Mouse (Mus musculus) ES-Bruce4 (cell line): ENCODE measurements around the gene Ly6g6d. TPM values are rescaled to one million over a fixed set of nuclear protein-coding genes. Genes with fewer than 3 reads are reported as not detected.

Source experiments
- H3K27ac ChIP-seq: 2 replicates; pipeline ENCODE4 v1.5.1; 2012; ENCODE audit warnings: low read length, inconsistent platforms; ENCODE audit not compliant: insufficient read depth
- H3K27me3 ChIP-seq: 2 replicates; pipeline ENCODE4 v1.6.1; 2012; ENCODE audit warnings: mild to moderate bottlenecking, low read length, inconsistent platforms; ENCODE audit not compliant: control insufficient read depth, poor library complexity, insufficient read depth, severe bottlenecking
- H3K36me3 ChIP-seq: 2 replicates; pipeline ENCODE4 v1.6.1; 2012; ENCODE audit warnings: inconsistent platforms, mild to moderate bottlenecking, low read length, moderate library complexity; ENCODE audit not compliant: control insufficient read depth, poor library complexity, insufficient read depth, severe bottlenecking
- H3K4me1 ChIP-seq: one replicate; pipeline ENCODE4 v1.8.1; 2011; ENCODE audit warnings: low read length; ENCODE audit not compliant: control insufficient read depth, insufficient read depth
- H3K4me3 ChIP-seq: 2 replicates; pipeline ENCODE4 v1.5.1; 2011; ENCODE audit warnings: low read depth, mild to moderate bottlenecking, low read length
- H3K9ac ChIP-seq: 2 replicates; pipeline ENCODE4 v1.6.1; 2012; ENCODE audit warnings: low read depth, mild to moderate bottlenecking, inconsistent platforms; ENCODE audit not compliant: poor library complexity, severe bottlenecking
- H3K9me3 ChIP-seq: replicated peaks from 2 replicates; pipeline ENCODE4 v1.6.1; 2012; ENCODE audit warnings: mild to moderate bottlenecking, low read length, inconsistent platforms; ENCODE audit not compliant: control insufficient read depth, poor library complexity, insufficient read depth, severe bottlenecking
- CTCF ChIP-seq: IDR thresholded peaks from one replicate; pipeline ENCODE4 v1.8.1; 2011; ENCODE audit warnings: low read depth, low read length
- EP300 ChIP-seq: IDR thresholded peaks from 2 replicates; pipeline ENCODE4 v1.6.1; 2011; ENCODE audit warnings: low read depth, low read length; ENCODE audit not compliant: insufficient read depth
- POLR2A ChIP-seq: IDR thresholded peaks from one replicate; pipeline ENCODE4 v1.8.1; 2011; ENCODE audit warnings: low read length; ENCODE audit not compliant: insufficient read depth
- polyA plus RNA-seq: library from polyadenylated mRNA; stranded (reverse); fragments of >200 nt; gene quantifications from 2 replicates; pipeline ENCODE4 v1.2.4, GENCODE M21; 2011; ENCODE audit warnings: low read depth; ENCODE audit not compliant: missing spikeins, insufficient read depth, insufficient read length

Ly6g6d gene
- polyA plus RNA-seq, 1 experiment, result 1.9 TPM

- H3K27me3 ChIP-seq, result no peaks in the 10 kb centered on the region
- no peaks in the 10 kb centered on the region for H3K36me3 ChIP-seq
- no peak for TF ChIP-seq POLR2A
- no peak for TF ChIP-seq EP300
- TF ChIP-seq CTCF, result no peak
- no peaks in the 10 kb centered on the region for H3K9me3 ChIP-seq
- H3K27ac ChIP-seq, result no peak overlapping the region
- H3K9ac ChIP-seq, result no peak overlapping the region
- no peak overlapping the region for H3K4me3 ChIP-seq
- peaks cover 5% of the 10 kb centered on the region for H3K4me1 ChIP-seq
These were observed 53.0 kb downstream of the Ly6g6d start for GRCm38 (mm10) chr17:35024691-35025488.

GRCm38 (mm10) chr17:35024261-35024660 lies 53.6 kb downstream of the Ly6g6d start:
- Histone ChIP-seq H3K4me1 (peaks cover 5% of the 10 kb centered on the region), H3K27ac (no peak overlapping the region), H3K9ac (no peak overlapping the region), H3K9me3 (no peaks in the 10 kb centered on the region), H3K27me3 (no peaks in the 10 kb centered on the region), H3K4me3 (no peak overlapping the region), H3K36me3 (no peaks in the 10 kb centered on the region)
- TF ChIP-seq EP300, result no peak
- no peak for TF ChIP-seq CTCF
- TF ChIP-seq POLR2A, result no peak

DNA sequence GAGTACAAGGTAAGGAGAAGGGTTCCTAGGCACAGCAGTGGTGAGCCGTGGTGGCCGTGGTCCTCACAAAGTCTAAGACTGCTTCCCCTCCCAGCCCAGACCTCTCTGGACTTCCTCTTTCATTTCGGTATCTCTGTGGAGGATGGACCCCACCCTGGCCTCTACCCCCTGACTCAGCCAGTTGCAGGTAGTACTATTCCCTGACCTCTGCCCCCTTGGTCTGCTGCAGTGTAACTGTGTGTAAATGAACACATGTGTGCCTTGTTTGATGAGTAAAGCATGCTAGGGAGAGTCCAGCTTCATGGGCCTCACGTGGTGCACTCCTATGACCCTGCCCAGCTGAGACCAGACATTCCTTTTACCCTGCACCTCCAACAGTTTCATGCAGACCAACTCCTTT lies 54.1 kb downstream of the Ly6g6d start:
- Histone ChIP-seq H3K36me3 (no peaks in the 10 kb centered on the region), H3K4me3 (no peak overlapping the region), H3K27ac (no peak overlapping the region), H3K27me3 (no peaks in the 10 kb centered on the region), H3K9me3 (no peaks in the 10 kb centered on the region), H3K4me1 (peaks cover 5% of the 10 kb centered on the region), H3K9ac (no peak overlapping the region)
- TF ChIP-seq POLR2A, result no peak
- TF ChIP-seq EP300, result no peak
- no peak for TF ChIP-seq CTCF

- no peaks in the 10 kb centered on the region for H3K36me3 ChIP-seq
- H3K27me3 ChIP-seq, result no peaks in the 10 kb centered on the region
- H3K4me3 ChIP-seq, result no peak overlapping the region
- H3K9ac ChIP-seq, result no peak overlapping the region
- H3K4me1 ChIP-seq, result peaks cover 5% of the 10 kb centered on the region
- H3K27ac ChIP-seq, result no peak overlapping the region
- H3K9me3 ChIP-seq, result no peaks in the 10 kb centered on the region
- no peak for TF ChIP-seq CTCF
- TF ChIP-seq EP300, result no peak
- no peak for TF ChIP-seq POLR2A
These were observed 54.6 kb downstream of the Ly6g6d start for GRCm38 (mm10) chr17:35023221-35023620.

- no peaks in the 10 kb centered on the region for H3K36me3 ChIP-seq
- TF ChIP-seq EP300 (no peak), POLR2A (no peak), CTCF (no peak)
- H3K4me3 ChIP-seq, result no peak overlapping the region
- H3K27me3 ChIP-seq, result no peaks in the 10 kb centered on the region
- no peaks in the 10 kb centered on the region for H3K9me3 ChIP-seq
- H3K4me1 ChIP-seq, result peaks cover 5% of the 10 kb centered on the region
- H3K27ac ChIP-seq, result no peak overlapping the region
- H3K9ac ChIP-seq, result no peak overlapping the region
These were observed 55.3 kb downstream of the Ly6g6d start for GRCm38 (mm10) chr17:35022541-35023060.

DNA sequence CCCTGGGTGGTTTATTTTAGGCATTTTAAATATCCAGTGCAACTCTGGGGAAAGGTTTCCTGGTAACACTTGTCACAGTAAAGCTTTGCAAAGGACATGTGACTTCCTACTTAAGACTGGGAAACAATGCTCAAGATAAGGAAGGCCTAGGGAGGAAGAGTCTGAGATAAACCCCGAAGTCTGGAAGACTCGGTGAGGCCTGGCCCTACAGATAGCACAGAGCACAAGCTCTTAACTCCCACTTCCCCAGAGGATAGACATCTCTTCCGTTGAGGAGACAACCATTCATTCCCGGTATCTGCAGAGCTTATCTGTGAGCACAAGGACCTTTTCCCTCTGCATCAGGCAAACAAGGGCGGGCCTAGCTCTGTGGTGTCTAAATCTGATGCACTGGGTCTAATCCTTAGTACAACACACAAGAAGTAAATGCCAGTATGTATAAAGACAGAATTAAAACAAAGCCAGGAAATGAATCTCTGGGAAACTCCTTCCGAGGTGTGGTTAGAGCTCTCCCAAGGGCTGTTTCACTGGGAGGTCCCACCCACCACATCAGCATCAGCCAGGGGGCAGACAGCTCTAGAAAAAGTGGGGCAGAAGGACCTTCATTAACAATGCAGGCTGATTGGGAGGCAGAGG lies 55.9 kb downstream of the Ly6g6d start:
- Histone ChIP-seq H3K27ac (no peak overlapping the region), H3K4me1 (peaks cover 5% of the 10 kb centered on the region), H3K36me3 (no peaks in the 10 kb centered on the region), H3K9ac (no peak overlapping the region), H3K4me3 (no peak overlapping the region), H3K27me3 (no peaks in the 10 kb centered on the region), H3K9me3 (no peaks in the 10 kb centered on the region)
- TF ChIP-seq CTCF (no peak), EP300 (no peak), POLR2A (no peak)

Other genes starting within 250 kb of the Ly6g6d start
- gene Stk19, start 241.1 kb downstream of the Ly6g6d start, polyA plus RNA-seq, result 18.7 and 25.8 TPM in 2 replicates
- gene Dxo, start 241.0 kb downstream of the Ly6g6d start, polyA plus RNA-seq, result 22.6 and 24.5 TPM in 2 replicates
- gene Skiv2l, start 227.9 kb downstream of the Ly6g6d start, polyA plus RNA-seq, result 12.7 and 13.1 TPM in 2 replicates
- 53.0 and 63.6 TPM in 2 replicates for gene Nelfe, start 227.7 kb downstream of the Ly6g6d start, polyA plus RNA-seq
- not detected in 2 replicates for gene Cfb, start 215.5 kb downstream of the Ly6g6d start, polyA plus RNA-seq
- 22.8 and 24.7 TPM in 2 replicates for gene Zbtb12, start 198.6 kb downstream of the Ly6g6d start, polyA plus RNA-seq
- gene Gm20547, start 196.0 kb downstream of the Ly6g6d start, polyA plus RNA-seq, result 0.41 TPM in 1 of 2 replicates, not detected in the other
- 9.9 and 10.8 TPM in 2 replicates for gene C2, start 179.8 kb downstream of the Ly6g6d start, polyA plus RNA-seq
- 60.9 and 75.4 TPM in 2 replicates for gene Ehmt2, start 179.6 kb downstream of the Ly6g6d start, polyA plus RNA-seq
- gene Slc44a4, start 163.6 kb downstream of the Ly6g6d start, polyA plus RNA-seq, result 5.3 and 5.8 TPM in 2 replicates
- gene Neu1, start 146.8 kb downstream of the Ly6g6d start, polyA plus RNA-seq, result 13.6 and 15.1 TPM in 2 replicates
- gene Hspa1b, start 118.8 kb downstream of the Ly6g6d start, polyA plus RNA-seq, result 2.6 and 3.0 TPM in 2 replicates
- not detected in 2 replicates for gene Gm20481, start 108.2 kb downstream of the Ly6g6d start, polyA plus RNA-seq
- 1.9 and 2.5 TPM in 2 replicates for gene Hspa1a, start 105.9 kb downstream of the Ly6g6d start, polyA plus RNA-seq
- gene Hspa1l, start 105.4 kb downstream of the Ly6g6d start, polyA plus RNA-seq, result 0.25 TPM in 1 of 2 replicates, not detected in the other
- gene Lsm2, start 96.2 kb downstream of the Ly6g6d start, polyA plus RNA-seq, result 163 and 166 TPM in 2 replicates
- 108 and 123 TPM in 2 replicates for gene Vars, start 77.1 kb downstream of the Ly6g6d start, polyA plus RNA-seq
- 0.30 and 0.33 TPM in 2 replicates for gene Vwa7, start 61.5 kb downstream of the Ly6g6d start, polyA plus RNA-seq
- gene Sapcd1, start 50.0 kb downstream of the Ly6g6d start, polyA plus RNA-seq, result 1.7 and 3.9 TPM in 2 replicates
- gene Msh5, start 31.3 kb downstream of the Ly6g6d start, polyA plus RNA-seq, result 6.7 and 7.4 TPM in 2 replicates
- gene Clic1, start 28.1 kb downstream of the Ly6g6d start, polyA plus RNA-seq, result 173 and 182 TPM in 2 replicates
- 92.5 and 101 TPM in 2 replicates for gene Ddah2, start 19.0 kb downstream of the Ly6g6d start, polyA plus RNA-seq
- 3.7 and 4.0 TPM in 2 replicates for gene Ly6g6c, start 12.7 kb downstream of the Ly6g6d start, polyA plus RNA-seq
- 2.8 and 3.3 TPM in 2 replicates for gene Mpig6b, start 11.9 kb downstream of the Ly6g6d start, polyA plus RNA-seq
- gene Ly6g6e, start 1.2 kb downstream of the Ly6g6d start, polyA plus RNA-seq, result 27.5 and 31.2 TPM in 2 replicates
- not detected in 2 replicates for gene Ly6g6f, start 7.5 kb upstream of the Ly6g6d start, polyA plus RNA-seq
- gene Abhd16a, start 11.2 kb upstream of the Ly6g6d start, polyA plus RNA-seq, result 12.7 and 15.6 TPM in 2 replicates
- gene Ly6g5c, start 30.2 kb upstream of the Ly6g6d start, polyA plus RNA-seq, result not detected in 2 replicates
- not detected in 2 replicates for gene Ly6g5b, start 37.4 kb upstream of the Ly6g6d start, polyA plus RNA-seq
- 18.9 and 19.1 TPM in 2 replicates for gene Gpank1, start 43.4 kb upstream of the Ly6g6d start, polyA plus RNA-seq
- gene Csnk2b, start 44.0 kb upstream of the Ly6g6d start, polyA plus RNA-seq, result 146 and 173 TPM in 2 replicates
- 4.3 and 8.1 TPM in 2 replicates for gene D17H6S53E, start 48.3 kb upstream of the Ly6g6d start, polyA plus RNA-seq
- not detected in 2 replicates for gene Apom, start 54.0 kb upstream of the Ly6g6d start, polyA plus RNA-seq
- gene Bag6, start 57.1 kb upstream of the Ly6g6d start, polyA plus RNA-seq, result 231 and 262 TPM in 2 replicates
- gene Prrc2a, start 86.8 kb upstream of the Ly6g6d start, polyA plus RNA-seq, result 236 and 256 TPM in 2 replicates
- 2.1 TPM in 1 of 2 replicates, not detected in the other for gene Aif1, start 98.0 kb upstream of the Ly6g6d start, polyA plus RNA-seq
- gene Lst1, start 110.4 kb upstream of the Ly6g6d start, polyA plus RNA-seq, result 2.3 and 2.5 TPM in 2 replicates
- gene Ltb, start 116.4 kb upstream of the Ly6g6d start, polyA plus RNA-seq, result 10.7 and 14.2 TPM in 2 replicates
- not detected in 2 replicates for gene Tnf, start 123.9 kb upstream of the Ly6g6d start, polyA plus RNA-seq
- gene Lta, start 127.3 kb upstream of the Ly6g6d start, polyA plus RNA-seq, result 0.64 TPM in 1 of 2 replicates, not detected in the other
- gene Gm16181, start 142.8 kb upstream of the Ly6g6d start, polyA plus RNA-seq, result not detected in 2 replicates
- 2.3 and 4.2 TPM in 2 replicates for gene Atp6v1g2, start 155.6 kb upstream of the Ly6g6d start, polyA plus RNA-seq
- 7.9 and 12.5 TPM in 2 replicates for gene Nfkbil1, start 157.7 kb upstream of the Ly6g6d start, polyA plus RNA-seq
- gene Ddx39b, start 163.7 kb upstream of the Ly6g6d start, polyA plus RNA-seq, result 245 and 258 TPM in 2 replicates
- gene H2-D1, start 184.7 kb upstream of the Ly6g6d start, polyA plus RNA-seq, result 19.8 and 23.1 TPM in 2 replicates
- not detected in 2 replicates for gene H2-Q1, start 242.3 kb upstream of the Ly6g6d start, polyA plus RNA-seq